Mouse (Mus musculus): ENCODE measurements at regions not wholly inside any gene's neighbourhood (a gene's known extent, or its start where the extent isn't known, plus 50 kb on each side); places are given as distances from the start of the nearest gene placed in this dataset.

DNA sequence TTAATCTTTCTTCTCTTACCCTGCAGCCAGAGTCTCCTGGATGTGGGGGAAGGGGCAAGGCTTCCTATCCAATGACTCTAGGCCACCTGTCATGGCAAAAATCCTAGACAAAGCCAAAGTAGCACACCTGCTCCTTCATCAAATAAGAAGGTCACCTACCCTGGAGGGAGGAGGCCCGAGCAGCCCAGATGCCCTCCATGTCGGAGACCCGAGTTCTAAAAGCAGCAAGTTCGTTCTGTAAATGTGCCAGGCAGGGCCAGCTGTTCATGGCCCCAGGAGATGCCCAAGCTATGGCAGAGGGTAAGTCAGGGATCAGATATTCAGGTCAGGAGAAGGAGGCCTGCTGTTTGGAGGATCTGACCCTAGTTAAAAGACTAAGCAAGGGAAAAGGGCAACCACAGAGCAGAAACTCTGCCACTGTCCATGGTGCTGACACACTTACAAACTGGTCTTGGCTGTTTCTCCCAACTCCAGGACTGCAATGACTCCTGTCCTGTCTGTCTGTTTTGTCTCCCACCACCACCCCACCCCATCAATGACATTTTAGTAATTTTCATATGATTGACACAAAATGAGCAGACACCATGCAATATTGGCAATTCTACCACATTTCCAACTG, 125.9 kb downstream of the Tmem132e start:
- intact Hi-C loops (cut with DNase I) = no loop called here

DNA sequence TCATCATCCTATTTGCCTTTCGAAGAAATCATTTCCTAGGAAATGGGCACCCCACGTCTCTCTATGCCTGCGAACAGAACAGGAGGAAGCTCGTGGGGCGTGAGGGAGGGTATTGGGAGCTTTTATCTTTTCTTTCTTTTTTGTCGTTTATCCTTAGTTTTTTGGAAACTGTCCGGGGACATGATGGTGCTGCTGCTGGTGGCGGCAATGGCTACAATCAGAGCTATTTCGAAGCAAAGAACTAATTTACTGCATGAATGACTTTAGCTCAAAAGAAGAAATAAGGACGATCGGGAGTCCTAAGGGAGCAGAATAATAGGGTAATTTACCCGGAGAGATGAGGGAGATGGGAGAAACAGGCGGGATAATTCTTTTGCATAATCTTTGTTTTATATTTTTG, 119.9 kb downstream of the Tmem132e start:
- no peak for DNase-seq (ENCODE audit: extremely low spot score in 1 of 2, low spot score in 2 of 2)
- intact Hi-C loops (cut with DNase I) = no loop called here

More for the DNA sequence above, 125.9 kb downstream of the Tmem132e start:
- DNase-seq (ENCODE audit: extremely low spot score in 1 of 2, low spot score in 2 of 2) = no peak

Data from left cerebral cortex, postnatal 10 days (tissue).